Mouse (Mus musculus): ENCODE measurements around the gene Nup214. TPM values are rescaled to one million over a fixed set of nuclear protein-coding genes. Genes with fewer than 3 reads are reported as not detected.

Gene Nup214
- polyA plus RNA-seq, 1 experiment, result 91.9 TPM

- Histone ChIP-seq H3K9ac (ENCODE audit: low read depth, poor library complexity, severe bottlenecking) (no peak overlapping the region), H3K4me1 (ENCODE audit: control insufficient read depth, insufficient read depth, low read length) (peaks cover 9% of the 10 kb centered on the region), H3K27me3 (ENCODE audit: control insufficient read depth, insufficient read depth, low read length, poor library complexity, severe bottlenecking) (no peaks in the 10 kb centered on the region), H3K9me3 (replicated peaks; ENCODE audit: control insufficient read depth, insufficient read depth, low read length, poor library complexity, severe bottlenecking) (no peaks in the 10 kb centered on the region), H3K4me3 (ENCODE audit: low read depth, low read length) (no peak overlapping the region), H3K27ac (ENCODE audit: insufficient read depth, low read length) (no peak overlapping the region), H3K36me3 (ENCODE audit: control insufficient read depth, insufficient read depth, low read length, poor library complexity, severe bottlenecking) (no peaks in the 10 kb centered on the region)
- TF ChIP-seq CTCF (IDR thresholded peaks at IDR 0.05; ENCODE audit: low read depth, low read length), result no peak
- peak; percentile 86 for TF ChIP-seq EP300 (IDR thresholded peaks at IDR 0.05; ENCODE audit: insufficient read depth, low read depth, low read length)
Observed at GRCm38 (mm10) chr2:31957211-31957610, 17.0 kb upstream of the Nup214 start.

GRCm38 (mm10) chr2:31960986-31961385 lies 13.2 kb upstream of the Nup214 start:
- Histone ChIP-seq H3K9ac (ENCODE audit: low read depth, poor library complexity, severe bottlenecking) (no peak overlapping the region), H3K36me3 (ENCODE audit: control insufficient read depth, insufficient read depth, low read length, poor library complexity, severe bottlenecking) (no peaks in the 10 kb centered on the region), H3K9me3 (replicated peaks; ENCODE audit: control insufficient read depth, insufficient read depth, low read length, poor library complexity, severe bottlenecking) (no peaks in the 10 kb centered on the region), H3K27ac (ENCODE audit: insufficient read depth, low read length) (no peak overlapping the region), H3K4me1 (ENCODE audit: control insufficient read depth, insufficient read depth, low read length) (peaks cover 8% of the 10 kb centered on the region), H3K27me3 (ENCODE audit: control insufficient read depth, insufficient read depth, low read length, poor library complexity, severe bottlenecking) (no peaks in the 10 kb centered on the region), H3K4me3 (ENCODE audit: low read depth, low read length) (peak overlapping the region; percentile 33)
- TF ChIP-seq CTCF (IDR thresholded peaks at IDR 0.05; ENCODE audit: low read depth, low read length) (no peak), POLR2A (IDR thresholded peaks at IDR 0.05; ENCODE audit: insufficient read depth, low read length) (no peak), EP300 (IDR thresholded peaks at IDR 0.05; ENCODE audit: insufficient read depth, low read depth, low read length) (no peak)

GRCm38 (mm10) chr2:31961791-31962222 lies 12.4 kb upstream of the Nup214 start:
- TF ChIP-seq POLR2A (IDR thresholded peaks at IDR 0.05; ENCODE audit: insufficient read depth, low read length), result no peak
- TF ChIP-seq EP300 (IDR thresholded peaks at IDR 0.05; ENCODE audit: insufficient read depth, low read depth, low read length), result no peak
- no peak for TF ChIP-seq CTCF (IDR thresholded peaks at IDR 0.05; ENCODE audit: low read depth, low read length)
- no peak overlapping the region for H3K27ac ChIP-seq (ENCODE audit: insufficient read depth, low read length)
- H3K27me3 ChIP-seq (ENCODE audit: control insufficient read depth, insufficient read depth, low read length, poor library complexity, severe bottlenecking), result no peaks in the 10 kb centered on the region
- H3K9ac ChIP-seq (ENCODE audit: low read depth, poor library complexity, severe bottlenecking), result no peak overlapping the region
- peaks cover 5% of the 10 kb centered on the region for H3K4me1 ChIP-seq (ENCODE audit: control insufficient read depth, insufficient read depth, low read length)
- H3K9me3 ChIP-seq (replicated peaks; ENCODE audit: control insufficient read depth, insufficient read depth, low read length, poor library complexity, severe bottlenecking), result no peaks in the 10 kb centered on the region
- no peaks in the 10 kb centered on the region for H3K36me3 ChIP-seq (ENCODE audit: control insufficient read depth, insufficient read depth, low read length, poor library complexity, severe bottlenecking)
- H3K4me3 ChIP-seq (ENCODE audit: low read depth, low read length), result peak overlapping the region; percentile 16; the same call in 1 of the 2 replicates

GRCm38 (mm10) chr2:31962501-31963224 lies 11.6 kb upstream of the Nup214 start:
- Histone ChIP-seq H3K4me1 (ENCODE audit: control insufficient read depth, insufficient read depth, low read length) (peaks cover 5% of the 10 kb centered on the region), H3K9me3 (replicated peaks; ENCODE audit: control insufficient read depth, insufficient read depth, low read length, poor library complexity, severe bottlenecking) (no peaks in the 10 kb centered on the region), H3K4me3 (ENCODE audit: low read depth, low read length) (no peak overlapping the region), H3K27ac (ENCODE audit: insufficient read depth, low read length) (no peak overlapping the region), H3K36me3 (ENCODE audit: control insufficient read depth, insufficient read depth, low read length, poor library complexity, severe bottlenecking) (no peaks in the 10 kb centered on the region), H3K27me3 (ENCODE audit: control insufficient read depth, insufficient read depth, low read length, poor library complexity, severe bottlenecking) (no peaks in the 10 kb centered on the region), H3K9ac (ENCODE audit: low read depth, poor library complexity, severe bottlenecking) (no peak overlapping the region)
- TF ChIP-seq POLR2A (IDR thresholded peaks at IDR 0.05; ENCODE audit: insufficient read depth, low read length) (no peak), CTCF (IDR thresholded peaks at IDR 0.05; ENCODE audit: low read depth, low read length) (no peak), EP300 (IDR thresholded peaks at IDR 0.05; ENCODE audit: insufficient read depth, low read depth, low read length) (no peak)

- H3K27ac ChIP-seq (ENCODE audit: insufficient read depth, low read length), result no peak overlapping the region
- H3K4me3 ChIP-seq (ENCODE audit: low read depth, low read length), result no peak overlapping the region
- H3K9me3 ChIP-seq (replicated peaks; ENCODE audit: control insufficient read depth, insufficient read depth, low read length, poor library complexity, severe bottlenecking), result no peaks in the 10 kb centered on the region
- H3K4me1 ChIP-seq (ENCODE audit: control insufficient read depth, insufficient read depth, low read length), result peaks cover 4% of the 10 kb centered on the region
- no peak overlapping the region for H3K9ac ChIP-seq (ENCODE audit: low read depth, poor library complexity, severe bottlenecking)
- no peaks in the 10 kb centered on the region for H3K36me3 ChIP-seq (ENCODE audit: control insufficient read depth, insufficient read depth, low read length, poor library complexity, severe bottlenecking)
- no peak for TF ChIP-seq POLR2A (IDR thresholded peaks at IDR 0.05; ENCODE audit: insufficient read depth, low read length)
- no peak for TF ChIP-seq EP300 (IDR thresholded peaks at IDR 0.05; ENCODE audit: insufficient read depth, low read depth, low read length)
- TF ChIP-seq CTCF (IDR thresholded peaks at IDR 0.05; ENCODE audit: low read depth, low read length), result no peak
- no peaks in the 10 kb centered on the region for H3K27me3 ChIP-seq (ENCODE audit: control insufficient read depth, insufficient read depth, low read length, poor library complexity, severe bottlenecking)
Observed at GRCm38 (mm10) chr2:31963491-31963890, 10.7 kb upstream of the Nup214 start.

GRCm38 (mm10) chr2:31964191-31964590 lies 10.0 kb upstream of the Nup214 start:
- peaks cover 4% of the 10 kb centered on the region for H3K4me1 ChIP-seq (ENCODE audit: control insufficient read depth, insufficient read depth, low read length)
- H3K27me3 ChIP-seq (ENCODE audit: control insufficient read depth, insufficient read depth, low read length, poor library complexity, severe bottlenecking), result no peaks in the 10 kb centered on the region
- no peak overlapping the region for H3K9ac ChIP-seq (ENCODE audit: low read depth, poor library complexity, severe bottlenecking)
- TF ChIP-seq POLR2A (IDR thresholded peaks at IDR 0.05; ENCODE audit: insufficient read depth, low read length), result no peak
- TF ChIP-seq CTCF (IDR thresholded peaks at IDR 0.05; ENCODE audit: low read depth, low read length), result no peak
- no peak for TF ChIP-seq EP300 (IDR thresholded peaks at IDR 0.05; ENCODE audit: insufficient read depth, low read depth, low read length)
- no peaks in the 10 kb centered on the region for H3K36me3 ChIP-seq (ENCODE audit: control insufficient read depth, insufficient read depth, low read length, poor library complexity, severe bottlenecking)
- H3K9me3 ChIP-seq (replicated peaks; ENCODE audit: control insufficient read depth, insufficient read depth, low read length, poor library complexity, severe bottlenecking), result no peaks in the 10 kb centered on the region
- no peak overlapping the region for H3K27ac ChIP-seq (ENCODE audit: insufficient read depth, low read length)
- no peak overlapping the region for H3K4me3 ChIP-seq (ENCODE audit: low read depth, low read length)

Data from ES-Bruce4 (cell line).